Mouse (Mus musculus): ENCODE data around the gene Camsap2. TPM values are rescaled to one million over a fixed set of nuclear protein-coding genes. Genes with fewer than 3 reads are reported as not detected.
A peak's percentile ranks its signal among the peaks of the same experiment; 100 is the strongest.

The Camsap2 gene
- polyA plus RNA-seq, 1 experiment: 53.2 TPM

- TF ChIP-seq CTCF (IDR thresholded peaks at IDR 0.05; ENCODE audit: extremely low read depth, insufficient read depth, low read length) (no peak), POLR2A (IDR thresholded peaks at IDR 0.05; ENCODE audit: extremely low read depth, insufficient read depth, low read length) (no peak)
- H3K4me3 ChIP-seq (ENCODE audit: insufficient read depth, low read length): no peak overlapping the region
- H3K27ac ChIP-seq (ENCODE audit: insufficient read depth, low read length): no peak overlapping the region
- peaks cover 2% of the 10 kb centered on the region; the same call in 1 of the 2 replicates for H3K4me1 ChIP-seq (ENCODE audit: control insufficient read depth, insufficient read depth, low read length)
Observed at GRCm38 (mm10) chr1:136254503-136255065, 91.3 kb downstream of the Camsap2 start.

GRCm38 (mm10) chr1:136253472-136253871 lies 92.4 kb downstream of the Camsap2 start:
- Histone ChIP-seq H3K27ac (ENCODE audit: insufficient read depth, low read length) (no peak overlapping the region), H3K4me3 (ENCODE audit: insufficient read depth, low read length) (no peak overlapping the region), H3K4me1 (ENCODE audit: control insufficient read depth, insufficient read depth, low read length) (no peaks in the 10 kb centered on the region)
- TF ChIP-seq POLR2A (IDR thresholded peaks at IDR 0.05; ENCODE audit: extremely low read depth, insufficient read depth, low read length) (no peak), CTCF (IDR thresholded peaks at IDR 0.05; ENCODE audit: extremely low read depth, insufficient read depth, low read length) (no peak)

- TF ChIP-seq POLR2A (IDR thresholded peaks at IDR 0.05; ENCODE audit: extremely low read depth, insufficient read depth, low read length) (no peak), CTCF (IDR thresholded peaks at IDR 0.05; ENCODE audit: extremely low read depth, insufficient read depth, low read length) (no peak)
- Histone ChIP-seq H3K4me3 (ENCODE audit: insufficient read depth, low read length) (no peak overlapping the region), H3K27ac (ENCODE audit: insufficient read depth, low read length) (no peak overlapping the region), H3K4me1 (ENCODE audit: control insufficient read depth, insufficient read depth, low read length) (no peaks in the 10 kb centered on the region)
Observed at GRCm38 (mm10) chr1:136249662-136250061, 96.2 kb downstream of the Camsap2 start.

- Histone ChIP-seq H3K4me3 (ENCODE audit: insufficient read depth, low read length) (no peak overlapping the region), H3K27ac (ENCODE audit: insufficient read depth, low read length) (no peak overlapping the region), H3K4me1 (ENCODE audit: control insufficient read depth, insufficient read depth, low read length) (no peaks in the 10 kb centered on the region)
- TF ChIP-seq POLR2A (IDR thresholded peaks at IDR 0.05; ENCODE audit: extremely low read depth, insufficient read depth, low read length): no peak
Observed at GRCm38 (mm10) chr1:136247393-136247792, 98.5 kb downstream of the Camsap2 start.

- Histone ChIP-seq H3K27ac (ENCODE audit: insufficient read depth, low read length) (no peak overlapping the region), H3K4me3 (ENCODE audit: insufficient read depth, low read length) (no peak overlapping the region), H3K4me1 (ENCODE audit: control insufficient read depth, insufficient read depth, low read length) (no peaks in the 10 kb centered on the region)
- no peak for TF ChIP-seq POLR2A (IDR thresholded peaks at IDR 0.05; ENCODE audit: extremely low read depth, insufficient read depth, low read length)
- TF ChIP-seq CTCF (IDR thresholded peaks at IDR 0.05; ENCODE audit: extremely low read depth, insufficient read depth, low read length): no peak
Observed at GRCm38 (mm10) chr1:136244469-136244868, 101.4 kb downstream of the Camsap2 start.

- Histone ChIP-seq H3K4me1 (ENCODE audit: control insufficient read depth, insufficient read depth, low read length) (no peaks in the 10 kb centered on the region), H3K4me3 (ENCODE audit: insufficient read depth, low read length) (no peak overlapping the region), H3K27ac (ENCODE audit: insufficient read depth, low read length) (no peak overlapping the region)
- TF ChIP-seq CTCF (IDR thresholded peaks at IDR 0.05; ENCODE audit: extremely low read depth, insufficient read depth, low read length): no peak
- TF ChIP-seq POLR2A (IDR thresholded peaks at IDR 0.05; ENCODE audit: extremely low read depth, insufficient read depth, low read length): no peak
Observed at GRCm38 (mm10) chr1:136241801-136242200, 104.1 kb downstream of the Camsap2 start.

GRCm38 (mm10) chr1:136238495-136238894 lies 107.4 kb downstream of the Camsap2 start:
- no peaks in the 10 kb centered on the region for H3K4me1 ChIP-seq (ENCODE audit: control insufficient read depth, insufficient read depth, low read length)
- TF ChIP-seq CTCF (IDR thresholded peaks at IDR 0.05; ENCODE audit: extremely low read depth, insufficient read depth, low read length): no peak
- no peak for TF ChIP-seq POLR2A (IDR thresholded peaks at IDR 0.05; ENCODE audit: extremely low read depth, insufficient read depth, low read length)
- no peak overlapping the region for H3K27ac ChIP-seq (ENCODE audit: insufficient read depth, low read length)
- no peak overlapping the region for H3K4me3 ChIP-seq (ENCODE audit: insufficient read depth, low read length)

GRCm38 (mm10) chr1:136234595-136235092 lies 111.3 kb downstream of the Camsap2 start:
- TF ChIP-seq CTCF (IDR thresholded peaks at IDR 0.05; ENCODE audit: extremely low read depth, insufficient read depth, low read length) (0 out of 2 replicates have a peak, but pooled peaks have one; percentile 6), POLR2A (IDR thresholded peaks at IDR 0.05; ENCODE audit: extremely low read depth, insufficient read depth, low read length) (no peak)
- Histone ChIP-seq H3K4me3 (ENCODE audit: insufficient read depth, low read length) (peak overlapping the region; percentile 44), H3K27ac (ENCODE audit: insufficient read depth, low read length) (no peak overlapping the region), H3K4me1 (ENCODE audit: control insufficient read depth, insufficient read depth, low read length) (no peaks in the 10 kb centered on the region)

GRCm38 (mm10) chr1:136233892-136234594 lies 111.9 kb downstream of the Camsap2 start, which contains the start of gene Inava:
TSS of gene Inava (minus strand) at chr1:136234264.
- no peak within 1 kb of the TSS for H3K27ac ChIP-seq (ENCODE audit: insufficient read depth, low read length)
- TF ChIP-seq CTCF (IDR thresholded peaks at IDR 0.05; ENCODE audit: extremely low read depth, insufficient read depth, low read length): no peak
- no peak for TF ChIP-seq POLR2A (IDR thresholded peaks at IDR 0.05; ENCODE audit: extremely low read depth, insufficient read depth, low read length)
- H3K4me1 ChIP-seq (ENCODE audit: control insufficient read depth, insufficient read depth, low read length): no peaks in the 10 kb centered on the region
- H3K4me3 ChIP-seq (ENCODE audit: insufficient read depth, low read length): peak within 1 kb of the TSS; percentile 44
